Mouse (Mus musculus): ENCODE data around the gene Erlec1.

DNA sequence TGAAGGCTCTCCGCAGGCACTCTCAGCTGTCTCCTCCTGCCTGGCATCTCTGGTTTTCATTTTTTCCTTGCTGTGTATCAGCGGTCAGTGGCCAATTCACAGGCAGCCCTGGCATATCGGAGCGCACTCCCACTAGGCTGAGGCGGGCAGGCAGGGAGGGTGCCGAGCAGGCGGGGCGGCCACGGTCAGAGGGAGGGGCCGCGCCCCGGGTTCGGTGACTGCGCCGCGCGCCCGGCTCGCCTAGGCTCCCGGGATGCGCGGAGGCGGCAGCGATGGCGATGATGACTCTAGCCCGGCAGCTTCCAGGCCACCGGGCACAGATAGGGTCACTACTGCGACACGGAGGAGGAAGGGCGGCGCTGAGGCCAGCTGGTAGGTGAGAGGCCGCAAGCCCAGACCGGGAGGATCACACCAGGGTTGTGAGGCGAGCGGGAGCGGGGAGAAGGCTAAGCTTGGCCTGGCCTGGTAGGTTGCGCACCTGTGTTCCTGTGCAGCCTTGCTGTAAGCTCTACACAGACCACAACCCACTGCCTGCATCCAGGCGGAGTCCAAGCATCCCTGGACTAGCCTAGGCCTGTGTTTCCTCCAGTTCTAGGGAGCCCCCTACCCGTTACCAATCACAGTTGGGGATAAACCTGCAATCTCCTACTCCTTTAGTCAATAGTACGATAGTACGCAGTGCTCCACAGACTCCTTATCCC, 68.8 kb downstream of the Erlec1 start, which contains the start of the genes Gpr75 and Asb3:
- no peak for TF ChIP-seq CTCF (IDR thresholded peaks at IDR 0.05; ENCODE audit: insufficient read depth, low read length)
- no peak for TF ChIP-seq POLR2A (IDR thresholded peaks at IDR 0.05; ENCODE audit: borderline replicate concordance, extremely low read depth, low read depth, low read length)

All from lung, adult 2 months (tissue).